Mouse (Mus musculus): Measurements from ENCODE around the gene 2010111I01Rik.
"Not testable (repeated sequence)": the region's sequence is repeated elsewhere in the genome, so short reads cannot be mapped to it uniquely, and the experiment has no call there.

DNA sequence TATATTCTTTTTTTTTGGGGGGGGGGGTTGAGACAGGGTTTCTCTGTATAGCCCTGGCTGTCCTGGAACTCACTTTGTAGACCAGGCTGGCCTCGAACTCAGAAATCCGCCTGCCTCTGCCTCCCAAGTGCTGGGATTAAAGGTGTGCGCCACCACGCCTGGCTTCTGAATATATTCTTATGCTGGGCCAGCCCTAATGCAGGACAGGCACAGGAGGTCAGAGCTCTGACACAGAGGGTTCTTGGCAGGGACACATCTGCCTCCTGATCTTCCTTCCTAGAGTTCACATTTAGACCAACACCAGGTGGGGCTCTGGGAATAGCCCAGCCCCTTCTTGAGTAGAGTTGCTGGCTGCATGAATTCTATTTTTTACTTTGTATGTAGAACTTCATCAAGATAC is 350.4 kb downstream of the 2010111I01Rik start:
- TF ChIP-seq TAL1 (IDR thresholded peaks at IDR 0.05; ENCODE audit: low read length); HCFC1 (IDR thresholded peaks at IDR 0.05; ENCODE audit: low read depth, low read length); CTCF (IDR thresholded peaks at IDR 0.05 in 2 of 3, conservative IDR thresholded peaks at IDR 0.05 in 1 of 3; ENCODE audit: control insufficient read depth in 1 of 3, insufficient read depth in 1 of 3, low read depth in 2 of 3, low read length in 3 of 3, poor library complexity in 1 of 3, severe bottlenecking in 1 of 3); USF2 (IDR thresholded peaks at IDR 0.05; ENCODE audit: borderline replicate concordance in 1 of 2, insufficient read depth in 1 of 2, low read depth in 1 of 2, low read length in 2 of 2); POLR2A (IDR thresholded peaks at IDR 0.05; ENCODE audit: control insufficient read depth in 1 of 2, insufficient read depth in 1 of 2, low read depth in 1 of 2, low read length in 2 of 2, poor library complexity in 1 of 2); ZNF384 (IDR thresholded peaks at IDR 0.05; ENCODE audit: low read depth, low read length); USF1 (IDR thresholded peaks at IDR 0.05; ENCODE audit: low read depth, low read length); ETS1 (IDR thresholded peaks at IDR 0.05; ENCODE audit: low read depth, low read length); E2F4 (IDR thresholded peaks at IDR 0.05; ENCODE audit: borderline replicate concordance, low read depth, low read length): not testable (repeated sequence)

All from MEL (cell line).